Mouse (Mus musculus): ENCODE data around the gene Cluh. TPM values are rescaled to one million over a fixed set of nuclear protein-coding genes. Genes with fewer than 3 reads are reported as not detected.
A peak's percentile ranks its signal among the peaks of the same experiment; 100 is the strongest.

Gene Cluh
- total and polyA plus RNA-seq, 3 experiments = 63.1 to 151 (median 86.4) TPM

- dilution Hi-C loops (cut with MboI; ENCODE audit: extremely low pct_ligation_motif_present, extremely low pct_unique_long_range_greater_than_20kb, low sequenced_read_pairs) = no loop called here
- no peak overlapping the region for H3K9ac ChIP-seq (ENCODE audit: insufficient read depth, low read depth)
- no peak for DNase-seq (ENCODE audit: extremely low read depth)
- H3K4me3 ChIP-seq (replicated peaks in 1 of 3; ENCODE audit: low read depth in 2 of 3, low read length in 2 of 3, poor library complexity in 1 of 3) = no peak overlapping the region
- H3K79me2 ChIP-seq (replicated peaks; ENCODE audit: control insufficient read depth, extremely low read depth, insufficient read depth, poor library complexity, severe bottlenecking) = peaks cover 6% of the 10 kb centered on the region; the same call in 1 of the 2 replicates
- no peak overlapping the region for H3K4me2 ChIP-seq (ENCODE audit: insufficient read depth, low read depth, poor library complexity, severe bottlenecking)
- H3K27ac ChIP-seq (ENCODE audit: insufficient read depth, low read depth) = no peak overlapping the region
- peaks cover 60 to 91% of the 10 kb centered on the region in 2 experiments for H3K36me3 ChIP-seq (replicated peaks in 1 of 2; ENCODE audit: control insufficient read depth in 1 of 2, insufficient read depth in 1 of 2, low read length in 1 of 2)
- in situ Hi-C loops (cut with MboI; ENCODE audit: low pct_ligation_motif_present, low pct_unique_long_range_greater_than_20kb, low sequenced_read_pairs) = no loop called here
- TF ChIP-seq ZNF384 (IDR thresholded peaks at IDR 0.05; ENCODE audit: low read depth, low read length) (no peak), BHLHE40 (IDR thresholded peaks at IDR 0.05; ENCODE audit: low read depth, low read length) (no peak), UBTF (IDR thresholded peaks at IDR 0.05; ENCODE audit: low read depth, low read length) (no peak), POLR2AphosphoS2 (IDR thresholded peaks at IDR 0.05; ENCODE audit: low read depth, low read length) (peak; percentile 93), USF2 (conservative IDR thresholded peaks at IDR 0.05; ENCODE audit: low read depth, low read length) (no peak)
- H3K27me3 ChIP-seq (replicated peaks) = no peaks in the 10 kb centered on the region
- H3K9me3 ChIP-seq (replicated peaks; ENCODE audit: low read length) = no peaks in the 10 kb centered on the region
- no peaks in the 10 kb centered on the region for H3K4me1 ChIP-seq (ENCODE audit: control insufficient read depth in 1 of 2, insufficient read depth in 2 of 2)
Measured at GRCm38 (mm10) chr11:74672901-74673513, 23.7 kb downstream of the Cluh start.

GRCm38 (mm10) chr11:74673561-74673960 lies 24.3 kb downstream of the Cluh start:
- in situ Hi-C loops (cut with MboI; ENCODE audit: low pct_ligation_motif_present, low pct_unique_long_range_greater_than_20kb, low sequenced_read_pairs) (no loop called here), dilution Hi-C loops (cut with MboI; ENCODE audit: extremely low pct_ligation_motif_present, extremely low pct_unique_long_range_greater_than_20kb, low sequenced_read_pairs) (no loop called here)
- Histone ChIP-seq H3K9ac (ENCODE audit: insufficient read depth, low read depth) (no peak overlapping the region), H3K4me3 (replicated peaks in 1 of 3; ENCODE audit: low read depth in 2 of 3, low read length in 2 of 3, poor library complexity in 1 of 3) (no peak overlapping the region), H3K9me3 (replicated peaks; ENCODE audit: low read length) (no peaks in the 10 kb centered on the region), H3K4me1 (ENCODE audit: control insufficient read depth in 1 of 2, insufficient read depth in 2 of 2) (no peaks in the 10 kb centered on the region), H3K36me3 (replicated peaks in 1 of 2; ENCODE audit: control insufficient read depth in 1 of 2, insufficient read depth in 1 of 2, low read length in 1 of 2) (peaks cover 64 to 93% of the 10 kb centered on the region in 2 experiments), H3K4me2 (ENCODE audit: insufficient read depth, low read depth, poor library complexity, severe bottlenecking) (no peak overlapping the region), H3K27ac (ENCODE audit: insufficient read depth, low read depth) (0 out of 2 replicates have a peak overlapping the region, but pooled peaks have one; percentile 4), H3K27me3 (replicated peaks) (no peaks in the 10 kb centered on the region), H3K79me2 (replicated peaks; ENCODE audit: control insufficient read depth, extremely low read depth, insufficient read depth, poor library complexity, severe bottlenecking) (peaks cover 9% of the 10 kb centered on the region; the same call in 1 of the 2 replicates)
- TF ChIP-seq POLR2A (IDR thresholded peaks at IDR 0.05; ENCODE audit: low read depth, low read length) (peak; percentile 19; the same call in 1 of the 2 replicates), GABPA (IDR thresholded peaks at IDR 0.05; ENCODE audit: insufficient replicate concordance, low read depth, low read length) (no peak)
- no peak for DNase-seq (ENCODE audit: extremely low read depth)

GRCm38 (mm10) chr11:74674713-74675112 lies 25.4 kb downstream of the Cluh start:
- Histone ChIP-seq H3K9ac (ENCODE audit: insufficient read depth, low read depth) (no peak overlapping the region), H3K27ac (ENCODE audit: insufficient read depth, low read depth) (no peak overlapping the region), H3K4me1 (ENCODE audit: control insufficient read depth in 1 of 2, insufficient read depth in 2 of 2) (no peaks in the 10 kb centered on the region), H3K27me3 (replicated peaks) (no peaks in the 10 kb centered on the region), H3K79me2 (replicated peaks; ENCODE audit: control insufficient read depth, extremely low read depth, insufficient read depth, poor library complexity, severe bottlenecking) (peaks cover 9% of the 10 kb centered on the region; the same call in 1 of the 2 replicates), H3K4me2 (ENCODE audit: insufficient read depth, low read depth, poor library complexity, severe bottlenecking) (no peak overlapping the region), H3K9me3 (replicated peaks; ENCODE audit: low read length) (no peaks in the 10 kb centered on the region), H3K4me3 (replicated peaks in 1 of 3; ENCODE audit: low read depth in 2 of 3, low read length in 2 of 3, poor library complexity in 1 of 3) (no peak overlapping the region), H3K36me3 (replicated peaks in 1 of 2; ENCODE audit: control insufficient read depth in 1 of 2, insufficient read depth in 1 of 2, low read length in 1 of 2) (peaks cover 61 to 91% of the 10 kb centered on the region in 2 experiments)
- in situ Hi-C loops (cut with MboI; ENCODE audit: low pct_ligation_motif_present, low pct_unique_long_range_greater_than_20kb, low sequenced_read_pairs) = no loop called here
- no peak for TF ChIP-seq SMC3 (IDR thresholded peaks at IDR 0.05; ENCODE audit: low read depth, low read length)
- peak; percentile 61; the same call in 1 of the 2 replicates for TF ChIP-seq POLR2AphosphoS2 (IDR thresholded peaks at IDR 0.05; ENCODE audit: low read depth, low read length)
- no peak for DNase-seq (ENCODE audit: extremely low read depth)
- dilution Hi-C loops (cut with MboI; ENCODE audit: extremely low pct_ligation_motif_present, extremely low pct_unique_long_range_greater_than_20kb, low sequenced_read_pairs) = no loop called here

Measured in CH12.LX (cell line).